Mouse (Mus musculus) naive thymus-derived CD4-positive, alpha-beta T cell, adult 2 months (primary cell): ENCODE results near the gene Thap7.

Experiments
- DNase-seq: peaks from one replicate; pipeline ENCODE4 v3.0.0-alpha.2; 2011; ENCODE audit warnings: low read depth

Thap7 gene

DNA sequence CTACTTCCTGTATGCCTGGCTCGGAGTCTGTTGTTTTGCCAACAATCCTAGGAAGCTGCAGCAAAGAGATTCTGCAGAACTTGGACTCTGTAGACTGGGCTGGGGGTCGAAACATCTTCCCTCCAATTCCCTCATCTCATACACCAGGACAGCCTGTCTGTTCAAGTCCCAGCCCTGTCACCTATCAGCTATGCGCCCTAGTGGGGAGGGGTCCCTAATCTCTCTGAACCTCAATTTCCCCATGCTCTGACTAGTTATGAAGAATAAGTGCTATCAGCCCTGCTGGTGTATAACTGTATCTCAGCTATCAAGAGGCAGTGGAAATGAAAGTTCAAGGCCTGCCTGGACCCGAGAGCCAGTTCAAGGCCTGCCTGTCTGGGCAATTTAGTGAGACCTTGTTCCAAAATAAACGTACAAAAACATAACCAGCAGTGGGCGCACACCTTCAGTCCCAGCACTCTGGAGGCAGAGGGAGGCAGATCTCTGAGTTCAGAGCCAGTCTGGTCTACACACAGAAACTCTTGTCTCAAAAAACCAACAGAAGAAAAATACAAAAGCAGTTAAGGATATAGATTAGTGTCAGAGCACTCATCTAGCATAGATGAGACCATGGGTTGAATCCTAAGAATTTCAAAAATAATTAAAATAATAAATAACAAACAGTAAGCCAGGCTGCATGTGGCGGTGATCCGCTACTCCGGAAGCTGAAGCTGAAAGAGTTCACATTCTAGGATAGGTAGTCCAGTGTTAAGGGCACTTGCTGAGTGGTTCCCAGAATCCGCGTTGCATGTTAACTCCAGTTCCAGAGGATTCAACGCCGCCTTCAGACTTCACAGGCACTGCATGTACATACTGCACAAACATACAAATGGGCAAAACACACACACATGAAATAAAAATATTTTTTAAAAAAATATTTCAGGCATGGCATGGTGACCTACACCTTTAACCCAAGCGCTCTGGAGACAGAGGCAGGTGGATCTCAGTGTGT, 42.2 kb downstream of the Thap7 start:
- DNase-seq = peak; percentile 30

DNA sequence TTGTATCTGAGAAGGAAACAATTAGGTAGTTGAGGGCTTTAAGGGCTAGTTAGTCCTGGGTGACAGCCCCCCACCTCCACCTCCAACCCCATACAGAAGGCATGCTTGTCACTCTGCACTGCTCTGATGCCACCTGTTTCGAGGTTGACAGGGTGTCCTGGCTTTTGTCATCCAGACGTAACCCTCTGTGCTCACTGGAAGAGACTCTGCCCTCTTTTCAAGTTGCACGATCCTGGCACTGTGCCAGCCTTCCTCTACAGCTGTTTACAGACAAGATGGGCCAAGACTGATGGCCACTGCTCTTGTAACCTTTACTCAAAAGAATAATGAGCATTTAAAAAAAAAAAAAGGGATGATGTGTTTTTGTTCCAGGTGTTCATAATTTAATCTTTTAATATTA, 44.4 kb downstream of the Thap7 start:
- no peak for DNase-seq

DNA sequence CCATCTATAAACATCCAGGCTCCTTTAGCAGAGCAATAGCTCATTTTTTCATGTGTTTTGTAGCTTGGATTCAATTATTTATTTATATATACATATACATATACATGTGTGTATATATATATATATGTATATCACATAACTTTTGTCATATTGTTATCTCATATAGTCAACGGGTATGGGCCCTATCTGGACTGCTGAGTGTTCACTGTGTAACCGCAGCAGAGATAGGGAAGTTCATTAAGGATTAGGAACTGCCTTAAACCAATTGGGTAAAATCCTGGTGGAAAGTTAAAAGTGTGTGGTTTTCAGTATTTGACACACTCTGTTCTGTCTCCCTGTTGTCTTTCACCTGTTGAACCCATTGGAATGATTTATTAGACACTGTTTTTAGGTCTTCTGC, 49.5 kb downstream of the Thap7 start:
- no peak for DNase-seq

DNA sequence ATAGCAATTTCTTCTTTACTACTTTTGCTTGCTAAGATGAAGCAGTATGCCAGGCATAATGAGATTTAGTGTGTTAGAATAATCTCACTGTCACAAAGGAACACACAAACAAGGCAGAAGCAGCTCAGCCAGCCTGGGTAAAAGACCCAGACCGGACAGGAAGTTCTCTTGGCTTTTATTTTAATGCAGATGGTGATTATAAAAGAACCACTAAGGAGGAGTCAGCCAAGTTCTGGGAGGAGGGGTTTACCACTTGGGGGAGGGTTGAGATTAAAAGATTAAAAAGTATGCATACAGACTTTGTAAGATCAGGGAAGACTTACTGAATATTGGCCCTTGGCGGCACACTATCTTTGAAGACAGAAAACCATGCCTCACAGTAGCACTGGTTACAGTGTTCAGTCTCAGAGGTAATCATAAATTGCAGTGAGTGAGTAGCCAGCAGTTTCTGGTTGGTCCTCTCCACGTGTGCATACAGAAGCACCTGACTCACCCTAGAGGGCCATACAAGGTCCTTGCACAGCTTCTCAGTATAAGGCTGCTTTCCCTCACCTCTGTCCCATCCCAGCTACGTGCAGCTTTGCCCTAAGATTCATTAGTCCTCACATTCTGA, 52.5 kb downstream of the Thap7 start:
- DNase-seq = no peak
